Mouse (Mus musculus) midbrain, embryonic 13.5 days (tissue): ENCODE results near the gene Fate1. TPM values are rescaled to one million over a fixed set of nuclear protein-coding genes. Genes with fewer than 3 reads are reported as not detected.
A peak's percentile ranks its signal among the peaks of the same experiment; 100 is the strongest.
"Not testable (repeated sequence)": the region's sequence is repeated elsewhere in the genome, so short reads cannot be mapped to it uniquely, and the experiment has no call there.

Experiments
- ATAC-seq: fragments of 200-750 bp; cut with Nextera tagmentation; 2 replicates; pipeline ENCODE4 v1.8.0; 2017; ENCODE audit warnings: mild to moderate bottlenecking, moderate TSS enrichment, moderate library complexity
- H3K27ac ChIP-seq: fragments of 300-500 bp; sonication (generic); 2 replicates; pipeline ENCODE4 v1.5.1; 2015; ENCODE audit warnings: inconsistent platforms, mild to moderate bottlenecking, moderate library complexity
- H3K27me3 ChIP-seq: fragments of 300-500 bp; sonication (generic); 2 replicates; pipeline ENCODE4 v1.6.1; 2015; ENCODE audit warnings: mild to moderate bottlenecking, inconsistent platforms
- H3K36me3 ChIP-seq: fragments of 300-500 bp; sonication (generic); 2 replicates; pipeline ENCODE4 v1.6.1; 2015; ENCODE audit warnings: mild to moderate bottlenecking, inconsistent platforms
- H3K4me1 ChIP-seq: fragments of 300-500 bp; sonication (generic); replicated peaks from 2 replicates; pipeline ENCODE4 v1.6.1; 2015; ENCODE audit warnings: inconsistent platforms
- H3K4me2 ChIP-seq: fragments of 300-500 bp; sonication (generic); replicated peaks from 2 replicates; pipeline ENCODE4 v1.6.1; 2015; ENCODE audit warnings: moderate library complexity, mild to moderate bottlenecking, inconsistent platforms
- H3K4me3 ChIP-seq: fragments of 300-500 bp; sonication (generic); replicated peaks from 2 replicates; pipeline ENCODE4 v1.5.1; 2015; ENCODE audit warnings: mild to moderate bottlenecking, inconsistent platforms
- H3K9ac ChIP-seq: fragments of 300-500 bp; sonication (generic); replicated peaks from 2 replicates; pipeline ENCODE4 v1.6.1; 2015; ENCODE audit warnings: mild to moderate bottlenecking, inconsistent platforms
- H3K9me3 ChIP-seq: fragments of 300-500 bp; sonication (generic); 2 replicates; pipeline ENCODE4 v1.6.1; 2016; ENCODE audit warnings: mild to moderate bottlenecking, inconsistent platforms
- WGBS: fragments of 180-500 bp; shearing (Covaris S2); methylation state at CpG from one replicate; pipeline ENCODE4 v1.1.7; 2015; 5-methylcytosine and 5-hydroxymethylcytosine counted together
- polyA plus RNA-seq: library from polyadenylated mRNA; unstranded; fragments of >200 nt; fragmentation: Nextera tagmentation; extraction: Ambion mirVana; gene quantifications from 2 replicates; pipeline ENCODE4 v1.2.1, GENCODE M21; 2015

The Fate1 gene
- not detected in 2 replicates for polyA plus RNA-seq

- Histone ChIP-seq H3K36me3 (no peaks in the 10 kb centered on the region), H3K27ac (no peak within 1 kb of the TSS), H3K4me3 (no peak within 1 kb of the TSS), H3K4me2 (no peak within 1 kb of the TSS), H3K27me3 (no peaks in the 10 kb centered on the region), H3K4me1 (no peaks in the 10 kb centered on the region), H3K9me3 (no peaks in the 10 kb centered on the region), H3K9ac (no peak within 1 kb of the TSS)
- 71% methylated on average over 2 of the region's 2 CpGs for WGBS
- ATAC-seq = no peak
Observed at GRCm38 (mm10) chrX:71972686-71973085, at the start of gene Fate1. TSS of gene Fate1 (plus strand) at chrX:71972986.

- Histone ChIP-seq H3K36me3 (no peaks in the 10 kb centered on the region), H3K27me3 (no peaks in the 10 kb centered on the region), H3K27ac (no peak overlapping the region), H3K9ac (no peak overlapping the region), H3K4me3 (no peak overlapping the region), H3K4me2 (no peak overlapping the region), H3K4me1 (no peaks in the 10 kb centered on the region), H3K9me3 (no peaks in the 10 kb centered on the region)
- 0 out of 2 replicates have a peak, but pooled peaks have one; percentile 37 for ATAC-seq
- 26% methylated on average over 3 of the region's 3 CpGs for WGBS
Observed at GRCm38 (mm10) chrX:71946631-71947030, 26.2 kb upstream of the Fate1 start.

- no peak overlapping the region for H3K9ac ChIP-seq
- H3K4me2 ChIP-seq = no peak overlapping the region
- H3K4me1 ChIP-seq = peaks cover 1% of the 10 kb centered on the region
- no peaks in the 10 kb centered on the region; the same call in 1 of the 2 replicates for H3K27me3 ChIP-seq
- H3K27ac ChIP-seq = no peak overlapping the region
- H3K9me3 ChIP-seq = no peaks in the 10 kb centered on the region
- no peaks in the 10 kb centered on the region for H3K36me3 ChIP-seq
- no peak for ATAC-seq
- H3K4me3 ChIP-seq = no peak overlapping the region
Observed at GRCm38 (mm10) chrX:71958366-71958765, 14.4 kb upstream of the Fate1 start.

- Histone ChIP-seq H3K9me3 (no peaks in the 10 kb centered on the region), H3K27ac (peak within 1 kb of the TSS; percentile 67), H3K4me3 (peak within 1 kb of the TSS; percentile 50), H3K27me3 (no peaks in the 10 kb centered on the region; the same call in 1 of the 2 replicates), H3K9ac (peak within 1 kb of the TSS; percentile 72), H3K4me1 (peaks cover 6% of the 10 kb centered on the region), H3K36me3 (0 out of 2 replicates have a peak, but pooled peaks cover 5% of the 10 kb centered on the region), H3K4me2 (peak within 1 kb of the TSS; percentile 66)
- 18% methylated on average over 48 of the region's 72 CpGs for WGBS
- ATAC-seq = peak; percentile 92
Observed at GRCm38 (mm10) chrX:71962073-71963051, 10.4 kb upstream of the Fate1 start, which contains the start of gene Prrg3. TSS of gene Prrg3 (plus strand) at chrX:71962624.

GRCm38 (mm10) chrX:71963275-71963912 lies 9.4 kb upstream of the Fate1 start:
- 32% methylated on average over 9 of the region's 9 CpGs for whole genome bisulfite sequencing
- Histone ChIP-seq H3K9me3 (no peaks in the 10 kb centered on the region), H3K9ac (peak overlapping the region; percentile 72), H3K27ac (peak overlapping the region; percentile 67), H3K27me3 (no peaks in the 10 kb centered on the region; the same call in 1 of the 2 replicates), H3K4me1 (peaks cover 6% of the 10 kb centered on the region), H3K36me3 (0 out of 2 replicates have a peak, but pooled peaks cover 5% of the 10 kb centered on the region), H3K4me2 (peak overlapping the region; percentile 66), H3K4me3 (peak overlapping the region; percentile 50)
- peak; percentile 49 for ATAC-seq

- H3K4me3 ChIP-seq = no peak overlapping the region
- H3K27me3 ChIP-seq = no peaks in the 10 kb centered on the region
- peaks cover 6% of the 10 kb centered on the region for H3K4me1 ChIP-seq
- H3K4me2 ChIP-seq = no peak overlapping the region
- 0 out of 2 replicates have a peak, but pooled peaks cover 5% of the 10 kb centered on the region for H3K36me3 ChIP-seq
- 58% methylated on average over 1 of the region's 1 CpGs for WGBS
- no peak overlapping the region for H3K9ac ChIP-seq
- no peaks in the 10 kb centered on the region for H3K9me3 ChIP-seq
- no peak overlapping the region for H3K27ac ChIP-seq
- ATAC-seq = no peak
Observed at GRCm38 (mm10) chrX:71968216-71968615, 4.6 kb upstream of the Fate1 start.

GRCm38 (mm10) chrX:71968816-71969215 lies 4.0 kb upstream of the Fate1 start:
- Histone ChIP-seq H3K4me1 (peaks cover under 1% of the 10 kb centered on the region; the same call in 1 of the 2 replicates), H3K4me2 (no peak overlapping the region), H3K9me3 (no peaks in the 10 kb centered on the region), H3K4me3 (no peak overlapping the region), H3K9ac (no peak overlapping the region), H3K27ac (no peak overlapping the region), H3K36me3 (0 out of 2 replicates have a peak, but pooled peaks cover 5% of the 10 kb centered on the region), H3K27me3 (no peaks in the 10 kb centered on the region)
- ATAC-seq = no peak
- 83% methylated on average over 6 of the region's 6 CpGs for WGBS

GRCm38 (mm10) chrX:71971325-71971724 lies 1.5 kb upstream of the Fate1 start:
- H3K27me3 ChIP-seq = no peaks in the 10 kb centered on the region
- 0 out of 2 replicates have a peak, but pooled peaks cover 5% of the 10 kb centered on the region for H3K36me3 ChIP-seq
- H3K4me2 ChIP-seq = no peak overlapping the region
- H3K27ac ChIP-seq = no peak overlapping the region
- H3K4me3 ChIP-seq = no peak overlapping the region
- H3K4me1 ChIP-seq = no peaks in the 10 kb centered on the region
- 68% methylated on average over 5 of the region's 5 CpGs for WGBS
- no peak overlapping the region for H3K9ac ChIP-seq
- H3K9me3 ChIP-seq = no peaks in the 10 kb centered on the region
- no peak for ATAC-seq

- H3K9ac ChIP-seq, H3K4me3 ChIP-seq, H3K27ac ChIP-seq, H3K4me1 ChIP-seq, H3K4me2 ChIP-seq, H3K9me3 ChIP-seq, H3K27me3 ChIP-seq, H3K36me3 ChIP-seq, ATAC-seq: not testable (repeated sequence)
Observed at GRCm38 (mm10) chrX:71977681-71978080, 4.9 kb downstream of the Fate1 start.

- Histone ChIP-seq H3K36me3 (no peaks in the 10 kb centered on the region), H3K4me1 (no peaks in the 10 kb centered on the region), H3K27ac (no peak overlapping the region), H3K4me3 (no peak overlapping the region), H3K27me3 (no peaks in the 10 kb centered on the region), H3K4me2 (no peak overlapping the region), H3K9me3 (no peaks in the 10 kb centered on the region), H3K9ac (no peak overlapping the region)
- 79% methylated on average over 3 of the region's 3 CpGs for WGBS
- ATAC-seq = no peak
Observed at GRCm38 (mm10) chrX:71980443-71980842, 7.7 kb downstream of the Fate1 start.

- Histone ChIP-seq H3K9ac (no peak overlapping the region), H3K9me3 (no peaks in the 10 kb centered on the region), H3K36me3 (no peaks in the 10 kb centered on the region), H3K4me1 (no peaks in the 10 kb centered on the region), H3K4me2 (no peak overlapping the region), H3K27ac (no peak overlapping the region), H3K27me3 (no peaks in the 10 kb centered on the region), H3K4me3 (no peak overlapping the region)
- WGBS = 69% methylated on average over 2 of the region's 2 CpGs
- no peak for ATAC-seq
Observed at GRCm38 (mm10) chrX:71981322-71981721, 8.5 kb downstream of the Fate1 start.

- H3K4me3 ChIP-seq = no peak overlapping the region
- H3K36me3 ChIP-seq = no peaks in the 10 kb centered on the region
- 82% methylated on average over 2 of the region's 2 CpGs for WGBS
- H3K27ac ChIP-seq = no peak overlapping the region
- no peak overlapping the region for H3K4me2 ChIP-seq
- no peak for ATAC-seq
- H3K9me3 ChIP-seq = no peaks in the 10 kb centered on the region
- H3K4me1 ChIP-seq = no peaks in the 10 kb centered on the region
- no peaks in the 10 kb centered on the region for H3K27me3 ChIP-seq
- no peak overlapping the region for H3K9ac ChIP-seq
Observed at GRCm38 (mm10) chrX:71983205-71983604, 10.4 kb downstream of the Fate1 start.
